ENCODE assay signal across 8 mouse cellular contexts in genomic region chr6:30469370-30469769, GRCm38 (mm10). TPM values are rescaled to one million over a fixed set of nuclear protein-coding genes. Genes with fewer than 3 reads are reported as not detected.
A peak's percentile ranks its signal among the peaks of the same experiment; 100 is the strongest.
DNase-seq lines count a peak whose midpoint lies in the region; ATAC-seq and TF ChIP-seq lines count a peak whose summit lies in the region.

No protein-coding gene starts in this region.

- no peak overlapping the region for H3K27ac ChIP-seq in heart, embryonic 16.5 days (ENCODE audit: low read length)
- no peak overlapping the region for H3K27ac ChIP-seq in stomach, postnatal 0 days (replicated peaks)

- TF ChIP-seq EP300 in stomach, postnatal 0 days (optimal IDR thresholded peaks at IDR 0.05), result no peak

- peak; percentile 45; the same call in 1 of the 2 replicates for ATAC-seq in heart, embryonic 16.5 days (replicated peaks; ENCODE audit: extremely low read depth, insufficient read depth, low FRiP score)
- peak; percentile 21; the same call in 1 of the 2 replicates for ATAC-seq in stomach, postnatal 0 days (ENCODE audit: low FRiP score, low TSS enrichment)

- no peaks in the 10 kb centered on the region for H3K4me1 ChIP-seq in heart, embryonic 16.5 days (ENCODE audit: control insufficient read depth, insufficient read depth, low read length)
- no peaks in the 10 kb centered on the region for H3K4me1 ChIP-seq in stomach, postnatal 0 days (replicated peaks; ENCODE audit: control insufficient read depth, insufficient read depth)

- 69% methylated on average over 12 of the region's 12 CpGs for WGBS in heart, embryonic 16.5 days
- WGBS in stomach, postnatal 0 days, result 79% methylated on average over 12 of the region's 12 CpGs

- no peak for TF ChIP-seq CTCF in stomach, postnatal 0 days (IDR thresholded peaks at IDR 0.05; ENCODE audit: low read depth)

- no peak overlapping the region for H3K4me2 ChIP-seq in heart, embryonic 16.5 days (ENCODE audit: low read depth, low read length)
- no peak overlapping the region for H3K4me2 ChIP-seq in stomach, postnatal 0 days (replicated peaks; ENCODE audit: low read depth)

- intact Hi-C loops in heart, postnatal 25 days (cut with DNase I), result no loop called here

- no peaks in the 10 kb centered on the region for H3K36me3 ChIP-seq in heart, embryonic 16.5 days (ENCODE audit: control insufficient read depth, insufficient read depth)
- H3K36me3 ChIP-seq in stomach, postnatal 0 days (ENCODE audit: control insufficient read depth, insufficient read depth, low read length), result no peaks in the 10 kb centered on the region

- no peak overlapping the region for H3K9ac ChIP-seq in heart, embryonic 16.5 days (ENCODE audit: low read length)
- H3K9ac ChIP-seq in stomach, postnatal 0 days (ENCODE audit: low read length), result no peak overlapping the region

- peak; percentile 91 for DNase-seq in heart, adult 11 months
- no peak for DNase-seq in heart, postnatal 25 days (ENCODE audit: low spot score)
- DNase-seq in 3134 (ENCODE audit: extremely low read depth, insufficient read length, low spot score), result peak; percentile 87
- DNase-seq in cerebellum, adult 18-20 months, result peak; percentile 85 to 88
- no peak for DNase-seq in stomach, postnatal 0 days (ENCODE audit: low spot score)
- no peak for DNase-seq in thymus, postnatal 14 days
- DNase-seq in lung, postnatal 36 days, result no peak

- no peak overlapping the region for H3K4me3 ChIP-seq in heart, embryonic 16.5 days (ENCODE audit: low read length)
- no peak overlapping the region for H3K4me3 ChIP-seq in stomach, postnatal 0 days (ENCODE audit: low read depth, low read length)

- H3K9me3 ChIP-seq in heart, embryonic 16.5 days (replicated peaks; ENCODE audit: control insufficient read depth, low read length), result no peaks in the 10 kb centered on the region; the same call in 1 of the 2 replicates
- H3K9me3 ChIP-seq in stomach, postnatal 0 days (ENCODE audit: control insufficient read depth, low read length), result no peaks in the 10 kb centered on the region

- H3K27me3 ChIP-seq in heart, embryonic 16.5 days (ENCODE audit: control insufficient read depth, insufficient read depth, low read length), result no peaks in the 10 kb centered on the region
- no peaks in the 10 kb centered on the region for H3K27me3 ChIP-seq in stomach, postnatal 0 days (ENCODE audit: control insufficient read depth, insufficient read depth, low read length)

RNA-seq across cellular contexts. Expression of gene Tmem209, which starts 40.2 kb away (rescaled TPM):
- total RNA-seq in heart, postnatal 25 days (2021), result 1 to 10 TPM; 7.5 TPM
- 21.7 and 27.6 TPM in 2 replicates for polyA plus RNA-seq in heart, embryonic 16.5 days (2015; fragmentation: Nextera tagmentation; extraction: Ambion mirVana)
- polyA plus RNA-seq in stomach, postnatal 0 days (2015; fragmentation: Nextera tagmentation; extraction: Ambion mirVana), result 13.0 and 13.7 TPM in 2 replicates

RNA-seq across cellular contexts. Expression of gene Ssmem1, which starts 40.3 kb away (rescaled TPM):
- total RNA-seq in heart, postnatal 25 days (2021), result under 1 TPM in 1 of 2 experiments, not detected in 1; 0.25 TPM
- polyA plus RNA-seq in heart, embryonic 16.5 days (2015; fragmentation: Nextera tagmentation; extraction: Ambion mirVana), result 0.12 TPM in 1 of 2 replicates, not detected in the other
- polyA plus RNA-seq in stomach, postnatal 0 days (2015; fragmentation: Nextera tagmentation; extraction: Ambion mirVana), result not detected in 2 replicates

Comparison
In these comparisons a context has a peak if more than half of its experiments do, and no peak if none do; other contexts are left out.
1. DNase-seq: peak in heart, adult 11 months (single experiment), 3134 (single experiment) and cerebellum, adult 18-20 months (2 of 2); none in heart, postnatal 25 days (single experiment), stomach, postnatal 0 days (single experiment), thymus, postnatal 14 days (single experiment) and lung, postnatal 36 days (single experiment).